Mouse (Mus musculus) layer of hippocampus, adult 6 months (tissue): ENCODE data around the gene Gm5148. TPM values are rescaled to one million over a fixed set of nuclear protein-coding genes. Genes with fewer than 3 reads are reported as not detected.

ENCODE experiments used
- long read RNA-seq, 2 experiments: library from polyadenylated mRNA; unstranded; transcript quantifications; one replicate each; pipeline ENCODE4 v2.0.0; 2019 to 2020
- polyA plus RNA-seq: library from polyadenylated mRNA; unstranded; fragments of <200 nt; fragmentation: Nextera tagmentation; gene quantifications from 2 replicates; pipeline ENCODE4 v1.2.3, GENCODE M21; 2021

The Gm5148 gene
- 13.9 and 16.2 TPM in 2 replicates for polyA plus RNA-seq
- long read RNA-seq, experiment 1, transcript Gm5148-202 (2 exons, 1,098 nt) = major isoform, 6 of 12 reads
- long read RNA-seq, experiment 1, partial matches to known transcripts = 2 of 12 reads
- long read RNA-seq, experiment 1, other reads (novel, unspliced or antisense) = 1 of 12 reads
- long read RNA-seq, experiment 2, transcript Gm5148-201 (3 exons, 1,265 nt) = major isoform, 9 of 15 reads
- long read RNA-seq, experiment 2, partial matches to known transcripts = 1 of 15 reads
- long read RNA-seq, experiment 2, other reads (novel, unspliced or antisense) = 3 of 15 reads

DNA sequence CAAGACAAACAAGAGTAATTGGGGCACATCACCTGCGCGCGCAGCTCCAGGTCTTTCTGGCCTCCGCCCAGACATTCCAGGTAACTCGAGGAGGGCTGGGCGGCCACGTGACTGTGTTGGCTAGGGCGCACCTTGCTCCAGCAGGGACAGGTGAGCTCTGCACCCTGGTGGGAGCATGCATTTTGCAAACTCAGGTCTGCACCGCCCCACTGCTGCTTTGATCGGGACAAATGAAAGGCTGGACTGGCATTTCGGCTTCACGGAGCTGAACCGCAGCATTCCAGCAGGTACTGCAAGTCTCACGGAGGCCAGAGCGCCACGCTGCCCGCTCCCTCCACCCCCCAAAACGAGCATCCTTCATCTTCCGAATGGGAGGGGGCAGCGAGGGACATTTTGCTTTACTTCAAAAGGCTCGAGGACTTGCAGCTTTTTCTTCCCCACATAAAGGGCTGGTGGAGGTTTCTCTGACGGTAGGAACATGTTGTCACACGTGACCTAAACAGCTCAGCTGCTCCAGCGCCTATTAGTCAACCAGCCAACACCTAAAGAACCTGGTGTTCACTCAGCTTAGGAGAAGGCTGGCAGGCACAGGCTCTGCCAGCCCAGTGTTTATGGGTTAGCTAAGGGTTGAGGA is at the start of gene Gm5148:
Gene Gm5148, minus strand, starts transcription at position 320 of the 634 bp plus-strand sequence.

Other genes starting within 250 kb of the Gm5148 start
- 0.99 TPM in 2 replicates for gene Spry1, start 84.5 kb downstream of the Gm5148 start, polyA plus RNA-seq